Mouse (Mus musculus) heart, embryonic 12.5 days (tissue): ENCODE measurements around the gene Prap1. TPM values are rescaled to one million over a fixed set of nuclear protein-coding genes. Genes with fewer than 3 reads are reported as not detected.

Experiments used
- ATAC-seq: fragments of 200-750 bp; cut with Nextera tagmentation; 2 replicates; pipeline ENCODE4 v1.8.0; 2017; ENCODE audit warnings: moderate TSS enrichment, moderate library complexity; ENCODE audit not compliant: insufficient number of reproducible peaks, low FRiP score
- H3K27ac ChIP-seq: fragments of 300-500 bp; sonication (generic); 2 replicates; pipeline ENCODE4 v1.5.1; 2016; ENCODE audit warnings: mild to moderate bottlenecking, moderate library complexity; ENCODE audit not compliant: poor library complexity, severe bottlenecking
- H3K27me3 ChIP-seq: fragments of 300-500 bp; sonication (generic); replicated peaks from 2 replicates; pipeline ENCODE4 v1.6.1; 2016; ENCODE audit warnings: mild to moderate bottlenecking, moderate library complexity
- H3K36me3 ChIP-seq: fragments of 300-500 bp; sonication (generic); 2 replicates; pipeline ENCODE4 v1.6.1; 2016; ENCODE audit warnings: mild to moderate bottlenecking, moderate library complexity
- H3K4me1 ChIP-seq: fragments of 300-500 bp; sonication (generic); replicated peaks from 2 replicates; pipeline ENCODE4 v1.6.1; 2016; ENCODE audit warnings: mild to moderate bottlenecking
- H3K4me2 ChIP-seq: fragments of 300-500 bp; sonication (generic); 2 replicates; pipeline ENCODE4 v1.6.1; 2016; ENCODE audit warnings: mild to moderate bottlenecking, moderate library complexity
- H3K4me3 ChIP-seq: fragments of 300-500 bp; sonication (generic); 2 replicates; pipeline ENCODE4 v1.5.1; 2016; ENCODE audit warnings: mild to moderate bottlenecking
- H3K9ac ChIP-seq: fragments of 300-500 bp; sonication (generic); 2 replicates; pipeline ENCODE4 v1.6.1; 2016; ENCODE audit warnings: mild to moderate bottlenecking, moderate library complexity
- H3K9me3 ChIP-seq: fragments of 300-500 bp; sonication (generic); replicated peaks from 2 replicates; pipeline ENCODE4 v1.6.1; 2016; ENCODE audit warnings: mild to moderate bottlenecking, moderate library complexity
- WGBS: fragments of 180-500 bp; shearing (Covaris S2); methylation state at CpG from one replicate; pipeline ENCODE4 v1.1.7; 2016; 5-methylcytosine and 5-hydroxymethylcytosine counted together
- polyA plus RNA-seq: library from polyadenylated mRNA; unstranded; fragments of >200 nt; fragmentation: Nextera tagmentation; extraction: Ambion mirVana; gene quantifications from 2 replicates; pipeline ENCODE4 v1.2.1, GENCODE M21; 2016

The Prap1 gene
- polyA plus RNA-seq, 1 experiment from 2014 or later: not detected

GRCm38 (mm10) chr7:140135106-140135770 is 42.0 kb downstream of the Prap1 start:
- Histone ChIP-seq H3K27me3 (no peaks in the 10 kb centered on the region), H3K9ac (no peak overlapping the region), H3K36me3 (peaks cover 21% of the 10 kb centered on the region), H3K4me3 (no peak overlapping the region), H3K9me3 (no peaks in the 10 kb centered on the region), H3K27ac (no peak overlapping the region), H3K4me2 (no peak overlapping the region), H3K4me1 (peaks cover 6% of the 10 kb centered on the region)
- no peak for ATAC-seq
- 85% methylated on average over 5 of the region's 5 CpGs for WGBS

- WGBS: 1% methylated on average over 39 of the region's 39 CpGs
- Histone ChIP-seq H3K4me2 (peak within 1 kb of the TSS; percentile 80), H3K27ac (peak within 1 kb of the TSS; percentile 37), H3K4me1 (peaks cover 6% of the 10 kb centered on the region), H3K27me3 (no peaks in the 10 kb centered on the region), H3K9ac (peak within 1 kb of the TSS; percentile 84), H3K9me3 (no peaks in the 10 kb centered on the region), H3K4me3 (peak within 1 kb of the TSS; percentile 81), H3K36me3 (peaks cover 8% of the 10 kb centered on the region; the same call in 1 of the 2 replicates)
- ATAC-seq: peak; percentile 98
Measured at GRCm38 (mm10) chr7:140137135-140138020, 44.2 kb downstream of the Prap1 start, which contains the start of gene Mtg1. Mtg1 (plus strand) TSS chr7:140137564.

GRCm38 (mm10) chr7:140138021-140138310 is 44.8 kb downstream of the Prap1 start:
- H3K27ac ChIP-seq: peak overlapping the region; percentile 37
- peak overlapping the region; percentile 80 for H3K4me2 ChIP-seq
- no peaks in the 10 kb centered on the region for H3K27me3 ChIP-seq
- no peaks in the 10 kb centered on the region for H3K9me3 ChIP-seq
- H3K4me1 ChIP-seq: peaks cover 6% of the 10 kb centered on the region
- H3K36me3 ChIP-seq: peaks cover 5% of the 10 kb centered on the region; the same call in 1 of the 2 replicates
- no peak for ATAC-seq
- peak overlapping the region; percentile 84 for H3K9ac ChIP-seq
- peak overlapping the region; percentile 81 for H3K4me3 ChIP-seq
- WGBS: 0% methylated on average over 8 of the region's 8 CpGs

GRCm38 (mm10) chr7:140141350-140141749 is 48.2 kb downstream of the Prap1 start:
- peaks cover 6% of the 10 kb centered on the region for H3K4me1 ChIP-seq
- peak overlapping the region; percentile 17; the same call in 1 of the 2 replicates for H3K4me2 ChIP-seq
- H3K36me3 ChIP-seq: no peaks in the 10 kb centered on the region; the same call in 1 of the 2 replicates
- H3K27me3 ChIP-seq: no peaks in the 10 kb centered on the region
- no peak overlapping the region for H3K27ac ChIP-seq
- WGBS: 6% methylated on average over 14 of the region's 14 CpGs
- 0 out of 2 replicates have a peak overlapping the region, but pooled peaks have one; percentile 26 for H3K9ac ChIP-seq
- no peak overlapping the region for H3K4me3 ChIP-seq
- no peaks in the 10 kb centered on the region for H3K9me3 ChIP-seq
- ATAC-seq: no peak

- ATAC-seq: no peak
- H3K4me3 ChIP-seq: no peak overlapping the region
- H3K27ac ChIP-seq: no peak overlapping the region
- H3K27me3 ChIP-seq: no peaks in the 10 kb centered on the region
- H3K9ac ChIP-seq: no peak overlapping the region
- no peaks in the 10 kb centered on the region for H3K4me1 ChIP-seq
- H3K4me2 ChIP-seq: no peak overlapping the region
- 74% methylated on average over 4 of the region's 4 CpGs for WGBS
- H3K9me3 ChIP-seq: no peaks in the 10 kb centered on the region
- peaks cover 11% of the 10 kb centered on the region for H3K36me3 ChIP-seq
Measured at GRCm38 (mm10) chr7:140144550-140144949, 51.4 kb downstream of the Prap1 start.

Other genes starting within 250 kb of the Prap1 start
- 0.06 TPM in 1 of 2 replicates, not detected in the other for gene Kndc1, start 198.7 kb upstream of the Prap1 start, polyA plus RNA-seq
- not detected in 2 replicates for gene Utf1, start 149.6 kb upstream of the Prap1 start, polyA plus RNA-seq
- gene 6430531B16Rik, start 114.6 kb upstream of the Prap1 start, polyA plus RNA-seq: 0.27 and 0.33 TPM in 2 replicates
- 0.61 and 1.0 TPM in 2 replicates for gene Adam8, start 100.8 kb upstream of the Prap1 start, polyA plus RNA-seq
- 30.9 and 37.1 TPM in 2 replicates for gene Zfp511, start 57.0 kb upstream of the Prap1 start, polyA plus RNA-seq
- 41.4 and 41.7 TPM in 2 replicates for gene Tubgcp2, start 56.7 kb upstream of the Prap1 start, polyA plus RNA-seq
- gene Msx3, start 44.3 kb upstream of the Prap1 start, polyA plus RNA-seq: not detected in 2 replicates
- gene Caly, start 10.8 kb upstream of the Prap1 start, polyA plus RNA-seq: 0.36 and 0.59 TPM in 2 replicates
- 75.4 and 83.0 TPM in 2 replicates for gene Fuom, start 9.0 kb downstream of the Prap1 start, polyA plus RNA-seq
- 14.5 and 16.3 TPM in 2 replicates for gene Paox, start 22.4 kb downstream of the Prap1 start, polyA plus RNA-seq
- gene Echs1, start 23.1 kb downstream of the Prap1 start, polyA plus RNA-seq: 174 and 176 TPM in 2 replicates
- 28.3 and 28.9 TPM in 2 replicates for gene Mtg1, start 44.2 kb downstream of the Prap1 start, polyA plus RNA-seq
- 0.08 TPM in 1 of 2 replicates, not detected in the other for gene Sprn, start 61.5 kb downstream of the Prap1 start, polyA plus RNA-seq
- not detected in 2 replicates for gene Olfr522, start 71.4 kb downstream of the Prap1 start, polyA plus RNA-seq
- not detected in 2 replicates for gene Olfr523, start 79.8 kb downstream of the Prap1 start, polyA plus RNA-seq
- gene Olfr524, start 112.6 kb downstream of the Prap1 start, polyA plus RNA-seq: not detected in 2 replicates
- gene Cd163l1, start 124.9 kb downstream of the Prap1 start, polyA plus RNA-seq: not detected in 2 replicates
- not detected in 2 replicates for gene 5830411N06Rik, start 153.9 kb downstream of the Prap1 start, polyA plus RNA-seq
- gene Olfr525, start 227.5 kb downstream of the Prap1 start, polyA plus RNA-seq: not detected in 2 replicates
- gene Olfr527, start 240.6 kb downstream of the Prap1 start, polyA plus RNA-seq: not detected in 2 replicates